Mouse (Mus musculus) heart, adult 2 months (tissue): ENCODE data around the gene Ccdc120.

ENCODE experiments used
- CTCF ChIP-seq: fragments of 200-600 bp; IDR thresholded peaks from 2 replicates; pipeline ENCODE4 v1.8.1; 2022; ENCODE audit warnings: antibody characterized with exemption, mild to moderate bottlenecking, moderate library complexity
- POLR2A ChIP-seq: fragments of 200-500 bp; IDR thresholded peaks from 2 replicates; pipeline ENCODE4 v1.6.1; 2011; ENCODE audit warnings: mild to moderate bottlenecking, low read depth, low read length, control low read depth; ENCODE audit not compliant: insufficient read depth

- TF ChIP-seq POLR2A = peak; percentile 81
- TF ChIP-seq CTCF = no peak
Observed at GRCm38 (mm10) chrX:7762137-7762920, 11.6 kb upstream of the Ccdc120 start, which contains the start of gene Tfe3.
